Mouse (Mus musculus) bone marrow macrophage, adult 2 months (primary cell): Measurements from ENCODE around the gene Ddx55.

Experiments used
- CTCF ChIP-seq: IDR thresholded peaks from 2 replicates; pipeline ENCODE4 v1.5.1; 2012; ENCODE audit warnings: low read depth, mild to moderate bottlenecking, low read length, moderate library complexity
- POLR2A ChIP-seq: IDR thresholded peaks from 2 replicates; pipeline ENCODE4 v1.6.1; 2012; ENCODE audit warnings: mild to moderate bottlenecking, low read depth, low read length, borderline replicate concordance

- no peak for TF ChIP-seq CTCF
- no peak for TF ChIP-seq POLR2A
Measured at GRCm38 (mm10) chr5:124531583-124531930, 21.1 kb upstream of the Ddx55 start.
